Mouse (Mus musculus) intestine, embryonic 16.5 days (tissue): ENCODE data around the gene Vmn1r183. TPM values are rescaled to one million over a fixed set of nuclear protein-coding genes. Genes with fewer than 3 reads are reported as not detected.
"Not testable (repeated sequence)": the region's sequence is repeated elsewhere in the genome, so short reads cannot be mapped to it uniquely, and the experiment has no call there.

Experiments used
- ATAC-seq: fragments of 200-750 bp; cut with Nextera tagmentation; 2 replicates; pipeline ENCODE4 v1.8.0; 2017; ENCODE audit warnings: moderate TSS enrichment, moderate library complexity
- H3K27ac ChIP-seq: fragments of 300-500 bp; sonication (generic); 2 replicates; pipeline ENCODE4 v1.5.1; 2014; ENCODE audit warnings: mild to moderate bottlenecking, low read length
- H3K27me3 ChIP-seq: fragments of 300-500 bp; sonication (generic); replicated peaks from 2 replicates; pipeline ENCODE4 v1.6.1; 2014; ENCODE audit warnings: low read length, control low read depth, mixed read lengths; ENCODE audit not compliant: control insufficient read depth, insufficient read depth
- H3K36me3 ChIP-seq: fragments of 300-500 bp; sonication (generic); 2 replicates; pipeline ENCODE4 v1.6.1; 2014; ENCODE audit warnings: low read length, control low read depth; ENCODE audit not compliant: control insufficient read depth, insufficient read depth
- H3K4me1 ChIP-seq: fragments of 300-500 bp; sonication (generic); 2 replicates; pipeline ENCODE4 v1.6.1; 2014; ENCODE audit warnings: low read length, control low read depth, mixed read lengths; ENCODE audit not compliant: control insufficient read depth, insufficient read depth
- H3K4me2 ChIP-seq: fragments of 300-500 bp; sonication (generic); 2 replicates; pipeline ENCODE4 v1.6.1; 2014; ENCODE audit warnings: low read depth, low read length, control low read depth
- H3K4me3 ChIP-seq: fragments of 300-500 bp; sonication (generic); 2 replicates; pipeline ENCODE4 v1.5.1; 2014; ENCODE audit warnings: mild to moderate bottlenecking, low read length
- H3K9ac ChIP-seq: fragments of 300-500 bp; sonication (generic); 2 replicates; pipeline ENCODE4 v1.6.1; 2014; ENCODE audit warnings: low read depth, low read length
- H3K9me3 ChIP-seq: fragments of 300-500 bp; sonication (generic); 2 replicates; pipeline ENCODE4 v1.6.1; 2016; ENCODE audit warnings: low read length, control low read depth; ENCODE audit not compliant: control insufficient read depth
- WGBS: fragments of 180-500 bp; shearing (Covaris S2); extraction: QIAGEN DNeasy Blood & Tissue Kit; methylation state at CpG from one replicate; pipeline ENCODE4 v1.1.7; 2014; 5-methylcytosine and 5-hydroxymethylcytosine counted together
- polyA plus RNA-seq: library from polyadenylated mRNA; unstranded; fragments of >200 nt; fragmentation: Nextera tagmentation; extraction: Ambion mirVana; gene quantifications from 2 replicates; pipeline ENCODE4 v1.2.1, GENCODE M21; 2015

Gene Vmn1r183
- not detected in 2 replicates for polyA plus RNA-seq

- H3K27ac ChIP-seq: no peak within 1 kb of the TSS
- H3K4me2 ChIP-seq: no peak within 1 kb of the TSS
- 76% methylated on average over 4 of the region's 4 CpGs for WGBS
- H3K9me3 ChIP-seq: no peaks in the 10 kb centered on the region
- no peak for ATAC-seq
- H3K4me3 ChIP-seq: no peak within 1 kb of the TSS
- H3K27me3 ChIP-seq: no peaks in the 10 kb centered on the region
- H3K36me3 ChIP-seq: no peaks in the 10 kb centered on the region
- H3K9ac ChIP-seq: no peak within 1 kb of the TSS
- no peaks in the 10 kb centered on the region for H3K4me1 ChIP-seq
Observed at GRCm38 (mm10) chr7:24052660-24053304, at the start of gene Vmn1r183. Gene Vmn1r183, plus strand, starts transcription at chr7:24053254.

DNA sequence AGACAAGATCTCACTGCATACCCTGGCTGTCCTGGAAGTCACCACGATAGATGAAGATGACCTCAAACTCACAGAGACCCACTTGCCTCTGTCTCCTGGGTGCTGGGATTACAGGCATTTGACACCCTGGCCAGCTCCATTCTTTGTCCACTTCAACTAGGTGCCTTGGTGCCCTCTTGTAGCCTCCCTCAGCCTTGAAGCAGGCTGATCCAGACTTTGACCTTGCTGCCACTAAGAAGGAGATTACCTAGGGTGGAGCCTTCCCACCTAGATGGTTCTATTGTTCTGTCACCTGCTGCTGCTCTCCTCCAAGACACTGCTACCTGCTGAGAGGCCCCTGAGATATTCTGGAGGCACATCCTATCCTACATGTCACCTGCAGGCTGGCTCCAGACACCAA lies 21.4 kb downstream of the Vmn1r183 start:
- H3K9ac ChIP-seq, H3K4me3 ChIP-seq, H3K27ac ChIP-seq, H3K27me3 ChIP-seq, H3K36me3 ChIP-seq, H3K4me1 ChIP-seq, H3K4me2 ChIP-seq, H3K9me3 ChIP-seq: not testable (repeated sequence)
- ATAC-seq: peak; percentile 71
- 21% methylated on average over 1 of the region's 1 CpGs for WGBS

- H3K36me3 ChIP-seq: peaks cover 6% of the 10 kb centered on the region
- peak within 1 kb of the TSS; percentile 85 for H3K27ac ChIP-seq
- ATAC-seq: peak; percentile 99
- peak within 1 kb of the TSS; percentile 66 for H3K4me3 ChIP-seq
- peak within 1 kb of the TSS; percentile 81 for H3K4me2 ChIP-seq
- H3K27me3 ChIP-seq: no peaks in the 10 kb centered on the region
- peaks cover 11% of the 10 kb centered on the region for H3K4me1 ChIP-seq
- WGBS: 18% methylated on average over 44 of the region's 44 CpGs
- H3K9me3 ChIP-seq: peaks cover 3% of the 10 kb centered on the region; the same call in 1 of the 2 replicates
- H3K9ac ChIP-seq: peak within 1 kb of the TSS; percentile 78
Observed at GRCm38 (mm10) chr7:24081634-24082431, 28.8 kb downstream of the Vmn1r183 start, which contains the start of gene Zfp180. Gene Zfp180, plus strand, starts transcription at chr7:24081924.

DNA sequence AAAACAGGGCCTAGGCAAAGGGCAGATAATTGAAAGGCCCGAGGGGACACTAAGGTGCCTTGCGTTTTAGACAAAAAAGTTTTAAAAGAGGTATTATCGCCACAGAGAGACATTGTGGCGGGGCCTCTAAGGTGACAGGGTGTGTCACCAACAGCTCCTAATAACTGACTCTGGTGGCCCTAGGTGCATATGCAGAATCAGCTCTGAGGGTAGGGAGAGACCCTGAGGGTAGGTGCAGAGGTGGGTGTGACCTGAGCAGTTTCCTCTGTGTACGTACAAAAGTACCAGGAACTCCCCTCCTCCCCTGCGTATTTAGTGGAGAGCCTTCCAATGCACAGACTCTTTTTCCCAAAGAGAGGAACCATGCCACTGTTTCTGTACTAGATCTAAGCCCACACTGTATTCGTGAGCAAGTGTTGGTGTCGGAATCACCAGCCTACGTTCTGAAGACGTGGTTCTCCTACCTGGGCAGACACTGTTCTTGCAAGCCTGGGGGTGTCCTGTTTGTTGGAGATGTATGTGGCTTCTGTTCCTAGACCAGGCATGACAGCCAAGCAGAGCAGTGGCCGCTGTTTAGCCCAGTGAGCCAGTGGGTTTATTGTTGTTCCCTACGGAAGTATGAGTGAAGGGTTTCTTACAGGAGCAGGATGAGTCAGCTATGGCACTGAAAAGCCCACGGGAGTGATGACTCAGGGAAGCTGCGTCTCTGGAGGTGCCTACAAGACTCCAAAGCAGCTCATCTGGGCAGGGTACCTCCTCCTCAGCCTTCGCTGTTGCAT lies 29.6 kb downstream of the Vmn1r183 start:
- Histone ChIP-seq H3K4me2 (peak overlapping the region; percentile 81), H3K4me3 (peak overlapping the region; percentile 66), H3K27ac (peak overlapping the region; percentile 85), H3K4me1 (peaks cover 11% of the 10 kb centered on the region), H3K36me3 (peaks cover 11% of the 10 kb centered on the region), H3K27me3 (no peaks in the 10 kb centered on the region), H3K9ac (peak overlapping the region; percentile 78), H3K9me3 (peaks cover 3% of the 10 kb centered on the region; the same call in 1 of the 2 replicates)
- WGBS: 44% methylated on average over 15 of the region's 15 CpGs
- peak; percentile 36 for ATAC-seq

- no peak for ATAC-seq
- H3K27me3 ChIP-seq: no peaks in the 10 kb centered on the region
- WGBS: 94% methylated on average over 4 of the region's 4 CpGs
- no peak overlapping the region for H3K4me3 ChIP-seq
- no peak overlapping the region for H3K9ac ChIP-seq
- H3K4me1 ChIP-seq: peaks cover 11% of the 10 kb centered on the region
- H3K9me3 ChIP-seq: peaks cover 3% of the 10 kb centered on the region; the same call in 1 of the 2 replicates
- H3K4me2 ChIP-seq: no peak overlapping the region
- H3K27ac ChIP-seq: no peak overlapping the region
- peaks cover 12% of the 10 kb centered on the region for H3K36me3 ChIP-seq
Observed at GRCm38 (mm10) chr7:24086871-24087270, 33.8 kb downstream of the Vmn1r183 start.

- no peak for ATAC-seq
- Histone ChIP-seq H3K27ac (no peak overlapping the region), H3K9ac (no peak overlapping the region), H3K27me3 (no peaks in the 10 kb centered on the region), H3K9me3 (peaks cover 3% of the 10 kb centered on the region; the same call in 1 of the 2 replicates), H3K36me3 (peaks cover 12% of the 10 kb centered on the region), H3K4me2 (no peak overlapping the region), H3K4me3 (no peak overlapping the region), H3K4me1 (peaks cover 8% of the 10 kb centered on the region)
- 95% methylated on average over 12 of the region's 12 CpGs for WGBS
Observed at GRCm38 (mm10) chr7:24087485-24088125, 34.6 kb downstream of the Vmn1r183 start.

DNA sequence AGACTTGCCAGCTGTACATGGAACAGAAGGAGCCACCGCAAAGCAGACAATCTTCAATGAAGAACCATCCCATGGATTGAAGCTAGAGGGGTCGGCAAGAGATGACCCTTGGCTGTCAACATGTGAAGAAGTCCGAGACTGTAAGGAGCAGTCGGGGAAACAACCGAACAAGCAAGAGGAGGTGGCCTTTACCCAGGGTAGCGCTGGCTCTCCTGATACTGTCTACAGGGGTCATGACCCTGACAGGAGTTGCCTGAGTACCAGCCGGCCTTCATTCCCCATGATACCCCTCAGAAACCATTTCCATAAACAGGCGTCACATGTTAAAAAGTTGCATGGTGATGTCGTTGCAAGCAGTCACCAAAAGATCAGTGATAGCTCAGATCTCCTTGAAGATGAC lies 51.3 kb downstream of the Vmn1r183 start:
- 96% methylated on average over 9 of the region's 9 CpGs for WGBS
- H3K9me3 ChIP-seq: peaks cover 54% of the 10 kb centered on the region
- no peak overlapping the region for H3K4me2 ChIP-seq
- no peak for ATAC-seq
- H3K9ac ChIP-seq: no peak overlapping the region
- no peak overlapping the region for H3K4me3 ChIP-seq
- H3K27ac ChIP-seq: no peak overlapping the region
- peaks cover 86% of the 10 kb centered on the region for H3K36me3 ChIP-seq
- H3K27me3 ChIP-seq: no peaks in the 10 kb centered on the region
- no peaks in the 10 kb centered on the region for H3K4me1 ChIP-seq

- no peaks in the 10 kb centered on the region for H3K4me1 ChIP-seq
- H3K9me3 ChIP-seq: peaks cover 57% of the 10 kb centered on the region
- H3K27me3 ChIP-seq: no peaks in the 10 kb centered on the region
- no peak overlapping the region for H3K4me2 ChIP-seq
- H3K9ac ChIP-seq: no peak overlapping the region
- no peak overlapping the region for H3K27ac ChIP-seq
- H3K36me3 ChIP-seq: peaks cover 81% of the 10 kb centered on the region
- no peak for ATAC-seq
- H3K4me3 ChIP-seq: no peak overlapping the region
- 93% methylated on average over 18 of the region's 18 CpGs for WGBS
Observed at GRCm38 (mm10) chr7:24105144-24105703, 52.2 kb downstream of the Vmn1r183 start.
